Mouse (Mus musculus) adrenal gland, postnatal 10 days (tissue): ENCODE data around the gene Caln1. TPM values are rescaled to one million over a fixed set of nuclear protein-coding genes. Genes with fewer than 3 reads are reported as not detected.

Source experiments
- DNase-seq: peaks from one replicate; pipeline ENCODE4 v3.0.0; 2021; ENCODE audit warnings: mixed read lengths
- total RNA-seq, 2 experiments: library from RNA; stranded (reverse); gene quantifications; 2 replicates each; pipeline ENCODE4 v1.2.3; 2021

The Caln1 gene
- total RNA-seq, 2 experiments from 2014 or later, result 26.8 to 33.5 TPM

GRCm38 (mm10) chr5:130688385-130689138 is 319.3 kb downstream of the Caln1 start:
- DNase-seq, result no peak

DNA sequence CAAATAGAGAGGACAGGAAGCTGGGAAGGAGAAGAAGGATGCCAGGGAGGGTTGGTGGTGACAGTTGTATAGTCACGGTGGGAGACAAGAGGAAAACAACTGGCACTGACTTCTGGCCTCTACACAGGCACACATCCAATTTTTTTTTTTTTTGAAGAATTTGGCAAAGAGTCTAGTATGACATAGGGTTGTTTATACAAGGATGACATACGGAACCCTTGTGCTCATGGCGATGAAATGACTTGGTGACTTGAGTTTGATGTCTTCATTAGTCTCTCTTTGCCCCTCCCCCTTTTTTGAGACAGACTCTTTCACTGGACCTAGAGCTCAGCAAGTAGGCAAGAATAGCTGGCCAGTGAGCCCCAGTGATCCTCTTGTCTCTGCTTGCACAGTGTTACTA is 322.1 kb downstream of the Caln1 start:
- DNase-seq, result no peak

GRCm38 (mm10) chr5:130699476-130699875 is 330.2 kb downstream of the Caln1 start:
- no peak for DNase-seq

- no peak for DNase-seq
Observed at GRCm38 (mm10) chr5:130701777-130702176, 332.5 kb downstream of the Caln1 start.

GRCm38 (mm10) chr5:130702361-130702760 is 333.1 kb downstream of the Caln1 start:
- DNase-seq, result no peak

GRCm38 (mm10) chr5:130704866-130705265 is 335.6 kb downstream of the Caln1 start:
- DNase-seq, result no peak

GRCm38 (mm10) chr5:130706202-130706855 is 337.1 kb downstream of the Caln1 start:
- no peak for DNase-seq

DNA sequence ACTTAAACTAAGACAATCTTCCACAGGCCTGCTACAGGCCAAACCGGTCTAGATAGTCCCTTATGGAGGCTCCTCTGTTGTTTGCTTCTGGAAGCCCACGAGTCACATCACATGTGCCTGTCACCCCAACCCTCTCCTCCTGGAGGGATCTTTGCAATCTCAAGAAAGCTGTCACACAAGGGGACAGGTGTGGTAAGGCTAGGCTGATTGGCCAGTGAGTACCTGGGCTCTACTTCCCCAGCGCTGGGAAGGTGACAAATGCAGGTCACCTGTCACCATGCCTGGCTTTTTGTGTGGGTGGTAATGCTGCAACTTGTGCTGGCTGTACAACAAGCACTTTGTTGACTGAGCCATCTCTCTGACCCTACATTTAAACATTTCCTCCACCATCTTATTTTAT is 338.5 kb downstream of the Caln1 start:
- DNase-seq, result no peak

- no peak for DNase-seq
Observed at GRCm38 (mm10) chr5:130708616-130709015, 339.4 kb downstream of the Caln1 start.

GRCm38 (mm10) chr5:130711643-130712042 is 342.4 kb downstream of the Caln1 start:
- no peak for DNase-seq

DNA sequence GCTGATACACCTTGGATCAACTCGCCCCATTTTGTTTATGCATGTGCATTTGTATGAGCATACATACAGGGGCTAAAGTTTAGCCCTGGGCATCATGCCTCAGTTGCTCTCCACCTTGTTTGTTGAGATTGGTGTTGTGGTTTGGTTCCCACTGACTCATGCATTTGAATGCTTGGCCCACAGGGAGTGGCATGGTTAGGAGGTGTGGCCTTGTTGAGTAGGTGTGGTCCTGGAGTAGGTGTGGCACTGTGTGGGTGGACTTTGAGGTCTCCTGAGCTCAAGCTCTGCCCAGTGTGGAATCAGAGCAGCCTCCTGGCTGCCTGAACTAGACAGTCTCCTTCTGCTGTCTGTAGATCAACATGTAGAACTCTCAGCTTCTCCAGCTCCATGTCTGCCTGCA is 343.0 kb downstream of the Caln1 start:
- no peak for DNase-seq

GRCm38 (mm10) chr5:130715181-130715580 is 345.9 kb downstream of the Caln1 start:
- DNase-seq, result peak; percentile 53

DNA sequence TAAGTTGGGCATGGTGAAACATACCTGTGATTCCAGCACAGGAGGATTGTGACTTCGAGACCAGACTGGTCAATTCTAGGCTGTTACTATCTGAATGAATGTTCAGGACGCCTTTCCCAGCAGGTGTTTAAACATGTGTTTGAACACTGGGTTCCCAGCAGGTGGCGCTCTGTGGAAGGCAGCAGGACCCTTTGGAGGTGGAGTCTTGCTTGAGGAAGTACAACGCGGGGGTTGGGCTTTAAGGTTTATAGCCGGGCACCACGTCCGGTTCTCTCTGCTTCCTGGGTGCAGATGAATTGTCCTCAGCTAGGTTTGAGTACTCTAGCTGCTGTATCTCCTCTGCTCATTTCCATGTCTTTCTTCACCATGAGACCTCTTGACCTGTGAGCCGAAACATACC is 349.1 kb downstream of the Caln1 start:
- peak; percentile 52 for DNase-seq

DNA sequence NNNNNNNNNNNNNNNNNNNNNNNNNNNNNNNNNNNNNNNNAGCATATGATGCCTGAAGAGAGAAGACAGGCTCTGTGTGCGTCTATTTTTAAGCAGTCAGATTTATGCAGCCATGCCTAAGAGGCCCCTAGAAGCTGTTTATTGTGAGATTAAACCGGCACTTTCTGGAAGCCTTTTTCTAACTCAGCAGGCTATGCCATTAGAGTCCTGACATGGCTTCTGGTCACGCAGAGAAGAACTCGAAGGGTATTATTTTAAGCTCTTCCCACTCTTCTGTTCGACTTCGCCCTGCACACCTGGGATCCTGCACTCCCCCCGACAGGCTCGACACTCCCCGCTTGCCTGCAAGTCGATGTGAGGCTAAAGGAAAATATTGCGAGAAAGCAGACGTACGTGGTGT is 372.9 kb downstream of the Caln1 start:
- no peak for DNase-seq

DNA sequence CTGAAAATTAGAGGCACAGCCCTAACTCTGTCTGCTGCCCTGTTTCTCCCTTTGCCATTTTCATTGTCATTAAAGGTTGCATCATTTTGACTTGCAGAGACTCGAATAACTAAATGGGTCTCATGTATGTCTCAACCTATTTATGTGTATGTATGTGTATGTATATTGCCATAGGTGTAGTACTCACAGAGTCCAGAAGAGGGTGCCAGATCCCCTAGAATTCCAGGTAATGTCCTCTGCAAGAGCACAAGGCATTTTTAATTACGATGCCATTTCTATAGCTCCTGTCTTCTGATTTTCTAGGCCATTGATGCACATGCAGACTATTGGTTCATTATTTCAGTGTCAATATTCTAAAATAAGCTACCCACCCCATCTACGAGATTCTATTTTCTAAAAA is 388.3 kb downstream of the Caln1 start:
- no peak for DNase-seq

DNA sequence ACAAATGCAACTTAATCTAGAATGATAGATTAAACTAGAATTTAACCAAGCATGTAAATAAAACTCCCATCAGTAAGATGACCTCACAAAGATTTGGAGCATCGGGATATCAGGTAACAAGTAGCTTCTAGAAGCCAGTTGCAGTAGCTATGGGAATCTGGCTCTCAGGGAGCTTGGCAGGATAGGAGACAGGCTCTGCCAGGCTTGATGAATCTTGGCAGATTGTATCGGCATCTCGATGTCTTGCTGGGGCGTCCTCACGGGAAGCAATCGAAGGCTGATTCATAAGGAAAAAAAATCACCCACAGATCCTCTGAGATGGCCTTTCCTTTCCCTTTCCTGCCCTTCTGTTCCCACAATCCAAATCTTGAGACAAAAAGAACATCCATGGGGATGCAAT is 396.5 kb downstream of the Caln1 start:
- DNase-seq, result peak; percentile 34

- no peak for DNase-seq
Observed at GRCm38 (mm10) chr5:130771061-130771741, 401.9 kb downstream of the Caln1 start.

DNA sequence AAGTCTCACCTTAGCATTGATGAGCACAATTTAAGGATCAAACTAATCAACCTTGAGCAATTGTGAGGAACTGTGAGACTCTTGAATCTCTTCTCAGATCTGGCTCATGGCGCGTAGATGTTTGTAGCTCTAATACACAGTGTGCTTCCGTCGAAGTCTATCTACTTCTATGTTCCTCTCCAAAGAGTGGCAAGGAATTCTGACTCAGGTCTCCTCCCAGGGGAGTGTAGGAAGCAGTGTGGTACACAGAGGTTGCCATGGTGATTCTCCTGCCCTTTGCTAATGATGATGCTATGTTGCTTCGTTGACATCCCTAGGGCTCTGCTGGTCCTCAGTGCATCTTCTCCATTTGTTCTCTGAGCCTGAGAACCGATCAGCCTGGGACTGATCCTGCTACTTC is 403.2 kb downstream of the Caln1 start:
- no peak for DNase-seq

DNA sequence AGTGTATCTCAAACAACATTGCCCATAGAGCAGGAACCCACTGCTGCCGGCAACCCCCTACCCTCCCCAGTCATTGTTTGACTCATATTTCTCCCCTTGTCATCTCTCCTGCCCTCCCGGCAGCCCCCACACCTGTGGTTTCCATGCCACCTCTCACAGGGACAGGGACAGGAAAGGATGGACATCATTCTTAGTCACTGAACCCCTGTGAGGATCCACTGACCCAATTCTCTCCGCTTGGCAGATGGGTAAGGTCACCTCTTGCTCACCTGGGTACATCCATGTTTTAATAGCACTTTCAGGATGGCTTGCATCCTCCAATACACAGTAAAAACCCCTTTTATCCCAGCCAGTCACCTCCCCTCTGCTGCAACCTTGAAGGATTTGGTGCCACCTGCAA is 405.7 kb downstream of the Caln1 start:
- DNase-seq, result no peak

GRCm38 (mm10) chr5:130792755-130793452 is 423.6 kb downstream of the Caln1 start:
- no peak for DNase-seq

- DNase-seq, result no peak
Observed at GRCm38 (mm10) chr5:130797713-130798112, 428.5 kb downstream of the Caln1 start.

GRCm38 (mm10) chr5:130810314-130810713 is 441.1 kb downstream of the Caln1 start:
- DNase-seq, result no peak

- DNase-seq, result no peak
Observed at GRCm38 (mm10) chr5:130810846-130811245, 441.6 kb downstream of the Caln1 start.
